ENCODE assay signal across 20 mouse cellular contexts in genomic region chr9:118973028-118973427, GRCm38 (mm10). TPM values are rescaled to one million over a fixed set of nuclear protein-coding genes. Genes with fewer than 3 reads are reported as not detected.
DNase-seq lines count a peak whose midpoint lies in the region; ATAC-seq and TF ChIP-seq lines count a peak whose summit lies in the region.
"Had no signal": no experiment of that assay in that cellular context is flagged by ENCODE, and none has a peak within 500 bp of the region (broad histone marks: within the 10 kb centered on the region; RNA-seq: fewer than 3 reads in every experiment).

No protein-coding gene starts in this region.

- H3K4me2 ChIP-seq in lung, embryonic 16.5 days (ENCODE audit: low read depth, low read length): no peak overlapping the region
- no peak overlapping the region for H3K4me2 ChIP-seq in limb, embryonic 15.5 days
- H3K4me2 ChIP-seq: intestine, embryonic 15.5 days had no signal

- H3K27me3 ChIP-seq in heart, embryonic 10.5 days (ENCODE audit: insufficient read depth, poor library complexity, severe bottlenecking): no peaks in the 10 kb centered on the region
- no peaks in the 10 kb centered on the region for H3K27me3 ChIP-seq in kidney, adult 2 months (replicated peaks; ENCODE audit: control insufficient read depth, insufficient read depth, low read length)
- no peaks in the 10 kb centered on the region for H3K27me3 ChIP-seq in lung, embryonic 16.5 days (ENCODE audit: control insufficient read depth, insufficient read depth, low read depth, low read length)
- H3K27me3 ChIP-seq in limb, embryonic 15.5 days: no peaks in the 10 kb centered on the region
- H3K27me3 ChIP-seq: intestine, embryonic 15.5 days had no signal

- peaks cover 51% of the 10 kb centered on the region for H3K4me1 ChIP-seq in heart, embryonic 10.5 days
- H3K4me1 ChIP-seq in kidney, adult 2 months (ENCODE audit: control insufficient read depth, insufficient read depth, low read length): peaks cover 35% of the 10 kb centered on the region
- H3K4me1 ChIP-seq in lung, embryonic 16.5 days (replicated peaks; ENCODE audit: control insufficient read depth, insufficient read depth, low read length): peaks cover 40% of the 10 kb centered on the region
- H3K4me1 ChIP-seq in limb, embryonic 15.5 days: peaks cover 53% of the 10 kb centered on the region

- no peak overlapping the region for H3K4me3 ChIP-seq in heart, embryonic 10.5 days
- no peak overlapping the region for H3K4me3 ChIP-seq in kidney, adult 2 months (ENCODE audit: insufficient read depth, low read depth, low read length)
- H3K4me3 ChIP-seq in lung, embryonic 16.5 days (ENCODE audit: low read length): no peak overlapping the region
- no peak overlapping the region for H3K4me3 ChIP-seq in limb, embryonic 15.5 days
- H3K4me3 ChIP-seq: erythroblast, embryonic 14.5 days; intestine, embryonic 15.5 days; midbrain, embryonic 10.5 days; myocyte had no signal

- peak overlapping the region; percentile 78; the same call in 1 of the 2 replicates for H3K27ac ChIP-seq in heart, embryonic 10.5 days
- H3K27ac ChIP-seq in kidney, adult 2 months (ENCODE audit: insufficient read depth, low read depth, low read length): peak overlapping the region; percentile 70
- H3K27ac ChIP-seq in lung, embryonic 16.5 days (ENCODE audit: low read length): peak overlapping the region; percentile 15; the same call in 1 of the 2 replicates
- peak overlapping the region; percentile 50; the same call in 1 of the 2 replicates for H3K27ac ChIP-seq in limb, embryonic 15.5 days
- H3K27ac ChIP-seq: intestine, embryonic 15.5 days; midbrain, embryonic 10.5 days had no signal

- no peaks in the 10 kb centered on the region for H3K9me3 ChIP-seq in heart, embryonic 10.5 days
- H3K9me3 ChIP-seq in lung, embryonic 16.5 days (ENCODE audit: control insufficient read depth, low read length): no peaks in the 10 kb centered on the region
- H3K9me3 ChIP-seq in limb, embryonic 15.5 days: no peaks in the 10 kb centered on the region
- H3K9me3 ChIP-seq: intestine, embryonic 15.5 days; midbrain, embryonic 10.5 days had no signal

- H3K36me3 ChIP-seq in heart, embryonic 10.5 days: peaks cover 2% of the 10 kb centered on the region; the same call in 1 of the 2 replicates
- no peaks in the 10 kb centered on the region for H3K36me3 ChIP-seq in kidney, adult 2 months (ENCODE audit: control insufficient read depth, insufficient read depth, low read length)
- no peaks in the 10 kb centered on the region; the same call in 1 of the 2 replicates for H3K36me3 ChIP-seq in lung, embryonic 16.5 days (ENCODE audit: control insufficient read depth, insufficient read depth, low read length)
- peaks cover 14% of the 10 kb centered on the region for H3K36me3 ChIP-seq in limb, embryonic 15.5 days
- H3K36me3 ChIP-seq: intestine, embryonic 15.5 days had no signal

- no peak overlapping the region for H3K9ac ChIP-seq in lung, embryonic 16.5 days (ENCODE audit: low read length)
- H3K9ac ChIP-seq in limb, embryonic 15.5 days: no peak overlapping the region
- H3K9ac ChIP-seq: intestine, embryonic 15.5 days had no signal

- TF ChIP-seq CTCF in kidney, adult 2 months (conservative IDR thresholded peaks at IDR 0.05; ENCODE audit: insufficient read depth, insufficient read length, low read depth, low read length): no peak

- no peak for TF ChIP-seq POLR2A in kidney, adult 2 months (IDR thresholded peaks at IDR 0.05; ENCODE audit: low read depth, low read length)

- no peak for ATAC-seq in lung, embryonic 16.5 days (ENCODE audit: low read depth)
- ATAC-seq in limb, embryonic 15.5 days (ENCODE audit: insufficient number of reproducible peaks, low FRiP score, low TSS enrichment, low read depth): no peak
- ATAC-seq: forebrain, embryonic 16.5 days; intestine, embryonic 15.5 days had no signal

- DNase-seq in heart, embryonic 10.5 days (ENCODE audit: low spot score): no peak
- DNase-seq in heart, adult 8-10 months (ENCODE audit: low spot score): no peak
- no peak for DNase-seq in kidney, adult 2 months
- no peak for DNase-seq in kidney, postnatal 14 days
- no peak for DNase-seq in lung, postnatal 10 days
- no peak for DNase-seq in ovary, postnatal 14 days (ENCODE audit: low spot score)
- DNase-seq: adrenal gland, postnatal 25 days; cerebellum, adult 9-11 months; gastrocnemius, postnatal 14 days; heart, postnatal 36 days; lung, postnatal 14 days; spleen, adult 18-20 months; thymus, postnatal 4 days had no signal

- WGBS in heart, embryonic 10.5 days: 81% methylated on average over 7 of the region's 7 CpGs
- 60% methylated on average over 7 of the region's 7 CpGs for WGBS in kidney, adult 2 months
- 76% methylated on average over 7 of the region's 7 CpGs for WGBS in lung, embryonic 16.5 days
- WGBS in limb, embryonic 15.5 days: 78% methylated on average over 7 of the region's 7 CpGs

RNA-seq across cellular contexts. Expression of gene Ctdspl, which starts 46.8 kb away (rescaled TPM):
- 8.8 and 10.2 TPM in 2 replicates for polyA plus RNA-seq in heart, embryonic 10.5 days (2016; fragmentation: Nextera tagmentation; extraction: Ambion mirVana)
- 10 to 100 TPM in 1 of 4 experiments, 1 to 10 TPM in 3; 7.5 to 10.2 (median 7.8) TPM for total RNA-seq in heart, adult 8-10 months (2022)
- 39.2 and 40.3 TPM in 2 replicates for polyA plus RNA-seq in kidney, adult 2 months (2012; rRNA removed)
- 23.3 and 26.7 TPM in 2 replicates for polyA plus RNA-seq in lung, embryonic 16.5 days (2015; fragmentation: Nextera tagmentation; extraction: Ambion mirVana)
- polyA plus RNA-seq in limb, embryonic 15.5 days (2015; fragmentation: Nextera tagmentation; extraction: Ambion mirVana): 17.0 and 19.2 TPM in 2 replicates

Comparison
In these comparisons a context has a peak if more than half of its experiments do, and no peak if none do; other contexts are left out.
1. H3K27ac ChIP-seq: peak in every context shown above with its lines; median percentile 78 in heart, embryonic 10.5 days; 70 in kidney, adult 2 months; 50 in limb, embryonic 15.5 days; 15 in lung, embryonic 16.5 days.